Mouse (Mus musculus): ENCODE measurements at regions not wholly inside any gene's neighbourhood (a gene's known extent, or its start where the extent isn't known, plus 50 kb on each side); places are given as distances from the start of the nearest gene placed in this dataset.

GRCm38 (mm10) chr15:57644331-57644953 is 167.0 kb upstream of the Slc22a22 start:
- no peak for TF ChIP-seq POLR2A (IDR thresholded peaks at IDR 0.05; ENCODE audit: low read depth, low read length)
- TF ChIP-seq CTCF (conservative IDR thresholded peaks at IDR 0.05; ENCODE audit: insufficient read depth, insufficient read length, low read depth, low read length), result peak; percentile 66

Data from kidney, adult 2 months (tissue).